Comparison of ENCODE assay signal across 9 mouse cellular contexts in genomic region chr17:34618999-34619398, GRCm38 (mm10). TPM values are rescaled to one million over a fixed set of nuclear protein-coding genes. Genes with fewer than 3 reads are reported as not detected.
DNase-seq lines count a peak whose midpoint lies in the region; ATAC-seq and TF ChIP-seq lines count a peak whose summit lies in the region.
"Had no signal": no experiment of that assay in that cellular context is flagged by ENCODE, and none has a peak within 500 bp of the region (broad histone marks: within the 10 kb centered on the region; RNA-seq: fewer than 3 reads in every experiment).

No protein-coding gene starts in this region.

- H3K9me3 ChIP-seq in hindbrain, embryonic 10.5 days = no peaks in the 10 kb centered on the region
- H3K9me3 ChIP-seq in hindbrain, embryonic 12.5 days (replicated peaks) = no peaks in the 10 kb centered on the region
- no peaks in the 10 kb centered on the region for H3K9me3 ChIP-seq in CH12.LX (replicated peaks; ENCODE audit: low read length)
- no peaks in the 10 kb centered on the region for H3K9me3 ChIP-seq in forebrain, postnatal 0 days (ENCODE audit: low read length)

- no peak overlapping the region for H3K4me3 ChIP-seq in hindbrain, embryonic 10.5 days
- no peak overlapping the region for H3K4me3 ChIP-seq in hindbrain, embryonic 12.5 days
- H3K4me3 ChIP-seq in CH12.LX (replicated peaks in 1 of 3; ENCODE audit: low read depth in 2 of 3, low read length in 2 of 3, poor library complexity in 1 of 3) = no peak overlapping the region
- H3K4me3 ChIP-seq in bone marrow macrophage, adult 2 months (ENCODE audit: insufficient read depth, low read length) = no peak overlapping the region
- H3K4me3 ChIP-seq in forebrain, postnatal 0 days (ENCODE audit: low read depth, low read length) = no peak overlapping the region
- H3K4me3 ChIP-seq: erythroblast, embryonic 14.5 days had no signal

- 15% methylated on average over 6 of the region's 6 CpGs for whole genome bisulfite sequencing in hindbrain, embryonic 10.5 days
- WGBS in hindbrain, embryonic 12.5 days = 17% methylated on average over 6 of the region's 6 CpGs
- WGBS in forebrain, postnatal 0 days = 19% methylated on average over 6 of the region's 6 CpGs

- ATAC-seq in hindbrain, embryonic 12.5 days (ENCODE audit: low FRiP score) = no peak
- no peak for ATAC-seq in forebrain, postnatal 0 days
- ATAC-seq in neutrophil, adult 5-6 weeks (ENCODE audit: extremely low read depth, insufficient number of reproducible peaks, low FRiP score, poor library complexity, severe bottlenecking) = peak; percentile 80

- no peak overlapping the region for H3K9ac ChIP-seq in hindbrain, embryonic 12.5 days
- H3K9ac ChIP-seq in CH12.LX (ENCODE audit: insufficient read depth, low read depth) = no peak overlapping the region
- no peak overlapping the region for H3K9ac ChIP-seq in forebrain, postnatal 0 days

- no peak overlapping the region for H3K4me2 ChIP-seq in hindbrain, embryonic 12.5 days (replicated peaks)
- H3K4me2 ChIP-seq in CH12.LX (ENCODE audit: insufficient read depth, low read depth, poor library complexity, severe bottlenecking) = no peak overlapping the region
- H3K4me2 ChIP-seq in forebrain, postnatal 0 days (ENCODE audit: low read depth) = no peak overlapping the region

- peaks cover 28% of the 10 kb centered on the region for H3K4me1 ChIP-seq in hindbrain, embryonic 10.5 days (replicated peaks)
- peaks cover 6% of the 10 kb centered on the region; the same call in 1 of the 2 replicates for H3K4me1 ChIP-seq in hindbrain, embryonic 12.5 days
- H3K4me1 ChIP-seq in CH12.LX (ENCODE audit: control insufficient read depth in 1 of 2, insufficient read depth in 2 of 2) = peaks cover 2 to 3% of the 10 kb centered on the region in 2 experiments; a peak in 2 of 4 replicates
- H3K4me1 ChIP-seq in bone marrow macrophage, adult 2 months (ENCODE audit: control insufficient read depth, insufficient read depth, low read length) = no peaks in the 10 kb centered on the region
- no peaks in the 10 kb centered on the region for H3K4me1 ChIP-seq in forebrain, postnatal 0 days (ENCODE audit: insufficient read depth)

- TF ChIP-seq CTCF in CH12.LX (conservative IDR thresholded peaks at IDR 0.05 in 1 of 2, IDR thresholded peaks at IDR 0.05 in 1 of 2; ENCODE audit: low read depth in 2 of 2, low read length in 2 of 2) = peak; percentile 89 to 96
- peak; percentile 36; the same call in 1 of the 2 replicates for TF ChIP-seq CTCF in bone marrow macrophage, adult 2 months (IDR thresholded peaks at IDR 0.05; ENCODE audit: low read depth, low read length)
- peak; percentile 72 for TF ChIP-seq CTCF in forebrain, postnatal 0 days (IDR thresholded peaks at IDR 0.05; ENCODE audit: low read depth)

- in situ Hi-C loops in CH12.LX (cut with MboI; ENCODE audit: low pct_ligation_motif_present, low pct_unique_long_range_greater_than_20kb, low sequenced_read_pairs) = loop anchor here (5.0 kb wide), 2 partner anchors 52 to 177 kb away; no protein-coding TSS in a partner anchor

- no peak for TF ChIP-seq POLR2A in CH12.LX (IDR thresholded peaks at IDR 0.05; ENCODE audit: low read depth, low read length)
- no peak for TF ChIP-seq POLR2A in bone marrow macrophage, adult 2 months (IDR thresholded peaks at IDR 0.05; ENCODE audit: borderline replicate concordance, low read depth, low read length)

- dilution Hi-C loops in CH12.LX (cut with MboI; ENCODE audit: extremely low pct_ligation_motif_present, extremely low pct_unique_long_range_greater_than_20kb, low sequenced_read_pairs) = no loop called here

- H3K36me3 ChIP-seq in hindbrain, embryonic 10.5 days = peaks cover 59% of the 10 kb centered on the region
- H3K36me3 ChIP-seq in hindbrain, embryonic 12.5 days = peaks cover 55% of the 10 kb centered on the region
- peaks cover 4 to 18% of the 10 kb centered on the region in 2 experiments for H3K36me3 ChIP-seq in CH12.LX (replicated peaks in 1 of 2; ENCODE audit: control insufficient read depth in 1 of 2, insufficient read depth in 1 of 2, low read length in 1 of 2)
- peaks cover 45% of the 10 kb centered on the region for H3K36me3 ChIP-seq in forebrain, postnatal 0 days (ENCODE audit: insufficient read depth)

- H3K27me3 ChIP-seq in hindbrain, embryonic 10.5 days (ENCODE audit: insufficient read depth, poor library complexity, severe bottlenecking) = no peaks in the 10 kb centered on the region
- H3K27me3 ChIP-seq in hindbrain, embryonic 12.5 days = no peaks in the 10 kb centered on the region
- H3K27me3 ChIP-seq in CH12.LX (replicated peaks) = peaks cover 8% of the 10 kb centered on the region
- H3K27me3 ChIP-seq in forebrain, postnatal 0 days (ENCODE audit: insufficient read depth, low read length) = no peaks in the 10 kb centered on the region

- H3K27ac ChIP-seq in hindbrain, embryonic 10.5 days = no peak overlapping the region
- no peak overlapping the region for H3K27ac ChIP-seq in hindbrain, embryonic 12.5 days
- H3K27ac ChIP-seq in CH12.LX (ENCODE audit: insufficient read depth, low read depth) = no peak overlapping the region
- no peak overlapping the region for H3K27ac ChIP-seq in bone marrow macrophage, adult 2 months (ENCODE audit: insufficient read depth, low read depth, low read length)
- H3K27ac ChIP-seq in forebrain, postnatal 0 days (ENCODE audit: low read depth, low read length) = no peak overlapping the region

- no peaks in the 10 kb centered on the region for H3K79me2 ChIP-seq in CH12.LX (replicated peaks; ENCODE audit: control insufficient read depth, extremely low read depth, insufficient read depth, poor library complexity, severe bottlenecking)

- TF ChIP-seq EP300 in CH12.LX (IDR thresholded peaks at IDR 0.05; ENCODE audit: low read length) = no peak

- TF ChIP-seq RAD21 in CH12.LX (IDR thresholded peaks at IDR 0.05; ENCODE audit: low read depth, low read length) = peak; percentile 84

- peak; percentile 66 for DNase-seq in hindbrain, embryonic 10.5 days (ENCODE audit: low spot score)
- DNase-seq in CH12.LX (ENCODE audit: extremely low read depth) = peak; percentile 80
- DNase-seq in forebrain, postnatal 0 days = peak; percentile 58
- peak; percentile 82 for DNase-seq in liver
- no peak for DNase-seq in ovary, postnatal 10 days (ENCODE audit: low spot score)

RNA-seq across cellular contexts. Expression of gene Egfl8, which starts 3.2 kb away (rescaled TPM):
- 6.0 and 6.1 TPM in 2 replicates for polyA plus RNA-seq in hindbrain, embryonic 10.5 days (2016; fragmentation: Nextera tagmentation; extraction: Ambion mirVana)
- 5.3 and 7.4 TPM in 2 replicates for polyA plus RNA-seq in hindbrain, embryonic 12.5 days (2016; fragmentation: Nextera tagmentation; extraction: Ambion mirVana)
- 0.13 TPM in 1 of 2 replicates, not detected in the other for total RNA-seq in CH12.LX (2012; rRNA removed)
- total RNA-seq in CH12.LX (2014; rRNA removed) = not detected in 2 replicates
- not detected in 2 replicates for polyA plus RNA-seq in CH12.LX (2012; ENCODE audit: insufficient read length, low read depth)
- 4.9 and 9.0 TPM in 2 replicates for polyA plus RNA-seq in bone marrow macrophage, adult 2 months (2012; ENCODE audit: insufficient read depth, insufficient read length, missing spikeins)
- 2.7 and 3.2 TPM in 2 replicates for total RNA-seq in forebrain, postnatal 0 days (2014; rRNA removed)
- 3.8 and 4.8 TPM in 2 replicates for polyA plus RNA-seq in forebrain, postnatal 0 days (2015; fragmentation: Nextera tagmentation; extraction: Ambion mirVana)
- total RNA-seq in neutrophil, adult 5-6 weeks (2017) = 1.7 and 4.2 TPM in 2 replicates

RNA-seq across cellular contexts. Expression of gene Ppt2, which starts 9.3 kb away (rescaled TPM):
- polyA plus RNA-seq in hindbrain, embryonic 10.5 days (2016; fragmentation: Nextera tagmentation; extraction: Ambion mirVana) = 22.7 and 28.7 TPM in 2 replicates
- polyA plus RNA-seq in hindbrain, embryonic 12.5 days (2016; fragmentation: Nextera tagmentation; extraction: Ambion mirVana) = 20.9 and 21.7 TPM in 2 replicates
- total RNA-seq in CH12.LX (2012; rRNA removed) (0.76 and 1.9 TPM in 2 replicates), CH12.LX (2014; rRNA removed) (0.24 TPM in 1 of 2 replicates, not detected in the other)
- polyA plus RNA-seq in CH12.LX (2012; ENCODE audit: insufficient read length, low read depth) = 0.60 and 0.84 TPM in 2 replicates
- polyA plus RNA-seq in bone marrow macrophage, adult 2 months (2012; ENCODE audit: insufficient read depth, insufficient read length, missing spikeins) = 101 and 118 TPM in 2 replicates
- total RNA-seq in forebrain, postnatal 0 days (2014; rRNA removed) = 24.2 and 27.2 TPM in 2 replicates
- polyA plus RNA-seq in forebrain, postnatal 0 days (2015; fragmentation: Nextera tagmentation; extraction: Ambion mirVana) = 17.6 and 20.2 TPM in 2 replicates
- total RNA-seq in neutrophil, adult 5-6 weeks (2017) = 17.2 and 18.7 TPM in 2 replicates

RNA-seq across cellular contexts. Expression of gene Prrt1, which starts 10.3 kb away (rescaled TPM):
- polyA plus RNA-seq in hindbrain, embryonic 10.5 days (2016; fragmentation: Nextera tagmentation; extraction: Ambion mirVana) = 0.58 and 1.4 TPM in 2 replicates
- 3.0 and 3.1 TPM in 2 replicates for polyA plus RNA-seq in hindbrain, embryonic 12.5 days (2016; fragmentation: Nextera tagmentation; extraction: Ambion mirVana)
- total RNA-seq in CH12.LX (2012; rRNA removed) (not detected in 2 replicates), CH12.LX (2014; rRNA removed) (not detected in 2 replicates)
- not detected in 2 replicates for polyA plus RNA-seq in CH12.LX (2012; ENCODE audit: insufficient read length, low read depth)
- polyA plus RNA-seq in bone marrow macrophage, adult 2 months (2012; ENCODE audit: insufficient read depth, insufficient read length, missing spikeins) = 0.76 and 1.3 TPM in 2 replicates
- 7.8 and 11.4 TPM in 2 replicates for total RNA-seq in forebrain, postnatal 0 days (2014; rRNA removed)
- 12.2 and 15.1 TPM in 2 replicates for polyA plus RNA-seq in forebrain, postnatal 0 days (2015; fragmentation: Nextera tagmentation; extraction: Ambion mirVana)
- total RNA-seq in neutrophil, adult 5-6 weeks (2017) = 0.25 TPM in 1 of 2 replicates, not detected in the other
- polyA plus RNA-seq: erythroblast, embryonic 14.5 days had no signal

RNA-seq across cellular contexts. Expression of gene Agpat1, which starts 14.9 kb away (rescaled TPM):
- 68.1 and 104 TPM in 2 replicates for polyA plus RNA-seq in hindbrain, embryonic 10.5 days (2016; fragmentation: Nextera tagmentation; extraction: Ambion mirVana)
- polyA plus RNA-seq in hindbrain, embryonic 12.5 days (2016; fragmentation: Nextera tagmentation; extraction: Ambion mirVana) = 76.9 and 79.0 TPM in 2 replicates
- total RNA-seq in CH12.LX (2012; rRNA removed) = 39.3 and 47.4 TPM in 2 replicates
- 9.9 and 11.2 TPM in 2 replicates for total RNA-seq in CH12.LX (2014; rRNA removed)
- 37.7 and 44.4 TPM in 2 replicates for polyA plus RNA-seq in CH12.LX (2012; ENCODE audit: insufficient read length, low read depth)
- polyA plus RNA-seq in bone marrow macrophage, adult 2 months (2012; ENCODE audit: insufficient read depth, insufficient read length, missing spikeins) = 93.0 and 101 TPM in 2 replicates
- 187 and 217 TPM in 2 replicates for total RNA-seq in forebrain, postnatal 0 days (2014; rRNA removed)
- 88.5 and 104 TPM in 2 replicates for polyA plus RNA-seq in forebrain, postnatal 0 days (2015; fragmentation: Nextera tagmentation; extraction: Ambion mirVana)
- 27.5 and 32.9 TPM in 2 replicates for total RNA-seq in neutrophil, adult 5-6 weeks (2017)

RNA-seq across cellular contexts. Expression of gene Rnf5, which starts 15.5 kb away (rescaled TPM):
- polyA plus RNA-seq in hindbrain, embryonic 10.5 days (2016; fragmentation: Nextera tagmentation; extraction: Ambion mirVana) = 202 and 223 TPM in 2 replicates
- 214 and 228 TPM in 2 replicates for polyA plus RNA-seq in hindbrain, embryonic 12.5 days (2016; fragmentation: Nextera tagmentation; extraction: Ambion mirVana)
- 16.5 and 20.6 TPM in 2 replicates for total RNA-seq in CH12.LX (2012; rRNA removed)
- 6.5 and 8.4 TPM in 2 replicates for total RNA-seq in CH12.LX (2014; rRNA removed)
- polyA plus RNA-seq in CH12.LX (2012; ENCODE audit: insufficient read length, low read depth) = 35.1 and 48.9 TPM in 2 replicates
- polyA plus RNA-seq in bone marrow macrophage, adult 2 months (2012; ENCODE audit: insufficient read depth, insufficient read length, missing spikeins) = 110 and 116 TPM in 2 replicates
- 39.0 and 45.3 TPM in 2 replicates for total RNA-seq in forebrain, postnatal 0 days (2014; rRNA removed)
- 245 and 252 TPM in 2 replicates for polyA plus RNA-seq in forebrain, postnatal 0 days (2015; fragmentation: Nextera tagmentation; extraction: Ambion mirVana)
- total RNA-seq in neutrophil, adult 5-6 weeks (2017) = 15.9 and 17.6 TPM in 2 replicates

Comparison
In these comparisons a context has a peak if more than half of its experiments do, and no peak if none do; other contexts are left out.
1. CTCF ChIP-seq: peak in every context shown above with its lines; median percentile 92 in CH12.LX; 72 in forebrain, postnatal 0 days; 36 in bone marrow macrophage, adult 2 months.
2. RNA of gene Ppt2, which starts 9.3 kb away (polyA plus RNA-seq): 101 to 118 TPM in bone marrow macrophage, adult 2 months, 22.7 to 28.7 TPM in hindbrain, embryonic 10.5 days, 20.9 to 21.7 TPM in hindbrain, embryonic 12.5 days and 17.6 to 20.2 TPM in forebrain, postnatal 0 days; 0.60 to 0.84 TPM in CH12.LX; every median in the first group is over 10 times any median in the second.